Mouse (Mus musculus): ENCODE data around the gene Nelfb.
A peak's percentile ranks its signal among the peaks of the same experiment; 100 is the strongest.

Gene Nelfb

GRCm38 (mm10) chr2:25196172-25196954 lies 14.9 kb downstream of the Nelfb start, which contains the start of gene Tor4a:
Gene Tor4a (minus strand): TSS chr2:25196886.
- DNase-seq (ENCODE audit: low read depth, low spot score): no peak

- no peak for DNase-seq (ENCODE audit: low read depth, low spot score)
These were observed 15.8 kb downstream of the Nelfb start for GRCm38 (mm10) chr2:25195211-25196156.

GRCm38 (mm10) chr2:25194486-25195171 lies 16.7 kb downstream of the Nelfb start:
- no peak for DNase-seq (ENCODE audit: low read depth, low spot score)

- no peak for DNase-seq (ENCODE audit: low read depth, low spot score)
These were observed 17.3 kb downstream of the Nelfb start for GRCm38 (mm10) chr2:25194006-25194405.

- DNase-seq (ENCODE audit: low read depth, low spot score): peak; percentile 91
These were observed 17.9 kb downstream of the Nelfb start for GRCm38 (mm10) chr2:25193330-25193770.

- DNase-seq (ENCODE audit: low read depth, low spot score): no peak
These were observed 23.4 kb downstream of the Nelfb start for GRCm38 (mm10) chr2:25187841-25188240.

GRCm38 (mm10) chr2:25186575-25186930 lies 24.7 kb downstream of the Nelfb start:
- DNase-seq (ENCODE audit: low read depth, low spot score): no peak

GRCm38 (mm10) chr2:25185625-25186574 lies 25.4 kb downstream of the Nelfb start:
- DNase-seq (ENCODE audit: low read depth, low spot score): peak; percentile 90

- no peak for DNase-seq (ENCODE audit: low read depth, low spot score)
These were observed 26.8 kb downstream of the Nelfb start for GRCm38 (mm10) chr2:25184496-25184895.

- DNase-seq (ENCODE audit: low read depth, low spot score): no peak
These were observed 28.0 kb downstream of the Nelfb start for GRCm38 (mm10) chr2:25183336-25183735.

GRCm38 (mm10) chr2:25182664-25183063 lies 28.6 kb downstream of the Nelfb start:
- no peak for DNase-seq (ENCODE audit: low read depth, low spot score)

- no peak for DNase-seq (ENCODE audit: low read depth, low spot score)
These were observed 29.3 kb downstream of the Nelfb start for GRCm38 (mm10) chr2:25181891-25182397.

- peak; percentile 64 for DNase-seq (ENCODE audit: low read depth, low spot score)
These were observed 30.1 kb downstream of the Nelfb start for GRCm38 (mm10) chr2:25180973-25181890.

GRCm38 (mm10) chr2:25180478-25180903 lies 30.8 kb downstream of the Nelfb start, which contains the start of gene Nrarp:
Gene Nrarp (plus strand): TSS chr2:25180758.
- DNase-seq (ENCODE audit: low read depth, low spot score): peak; percentile 93

GRCm38 (mm10) chr2:25179566-25180217 lies 31.6 kb downstream of the Nelfb start:
- DNase-seq (ENCODE audit: low read depth, low spot score): no peak

- no peak for DNase-seq (ENCODE audit: low read depth, low spot score)
These were observed 32.9 kb downstream of the Nelfb start for GRCm38 (mm10) chr2:25178285-25178972.

- DNase-seq (ENCODE audit: low read depth, low spot score): peak; percentile 59
These were observed 33.6 kb downstream of the Nelfb start for GRCm38 (mm10) chr2:25177685-25178084.

GRCm38 (mm10) chr2:25177076-25177475 lies 34.2 kb downstream of the Nelfb start:
- DNase-seq (ENCODE audit: low read depth, low spot score): no peak
